ENCODE assay signal across 9 mouse cellular contexts in genomic region chr19:6016532-6016931, GRCm38 (mm10). TPM values are rescaled to one million over a fixed set of nuclear protein-coding genes. Genes with fewer than 3 reads are reported as not detected.
DNase-seq lines count a peak whose midpoint lies in the region; ATAC-seq and TF ChIP-seq lines count a peak whose summit lies in the region.
"Had no signal": no experiment of that assay in that cellular context is flagged by ENCODE, and none has a peak within 500 bp of the region (broad histone marks: within the 10 kb centered on the region; RNA-seq: fewer than 3 reads in every experiment).

No protein-coding gene starts in this region.

- H3K9me3 ChIP-seq in hindbrain, embryonic 10.5 days, result no peaks in the 10 kb centered on the region
- H3K9me3 ChIP-seq in hindbrain, embryonic 14.5 days (ENCODE audit: control insufficient read depth, low read length), result no peaks in the 10 kb centered on the region
- no peaks in the 10 kb centered on the region for H3K9me3 ChIP-seq in CH12.LX (replicated peaks; ENCODE audit: low read length)
- no peaks in the 10 kb centered on the region for H3K9me3 ChIP-seq in liver, embryonic 13.5 days (replicated peaks)

- no peaks in the 10 kb centered on the region for H3K36me3 ChIP-seq in hindbrain, embryonic 10.5 days
- H3K36me3 ChIP-seq in hindbrain, embryonic 14.5 days (replicated peaks; ENCODE audit: control insufficient read depth, insufficient read depth), result no peaks in the 10 kb centered on the region
- peaks cover under 1 to 19% of the 10 kb centered on the region in 2 experiments for H3K36me3 ChIP-seq in CH12.LX (replicated peaks in 1 of 2; ENCODE audit: control insufficient read depth in 1 of 2, insufficient read depth in 1 of 2, low read length in 1 of 2)
- H3K36me3 ChIP-seq in liver, embryonic 13.5 days, result peaks cover 21% of the 10 kb centered on the region

- dilution Hi-C loops in CH12.LX (cut with MboI; ENCODE audit: extremely low pct_ligation_motif_present, extremely low pct_unique_long_range_greater_than_20kb, low sequenced_read_pairs), result no loop called here

- H3K27me3 ChIP-seq in hindbrain, embryonic 10.5 days (ENCODE audit: insufficient read depth, poor library complexity, severe bottlenecking), result peaks cover 45% of the 10 kb centered on the region
- peaks cover 18% of the 10 kb centered on the region for H3K27me3 ChIP-seq in hindbrain, embryonic 14.5 days (ENCODE audit: control insufficient read depth, insufficient read depth, low read length)
- no peaks in the 10 kb centered on the region for H3K27me3 ChIP-seq in CH12.LX (replicated peaks)
- no peaks in the 10 kb centered on the region for H3K27me3 ChIP-seq in liver, embryonic 13.5 days

- H3K4me1 ChIP-seq in hindbrain, embryonic 10.5 days (replicated peaks), result peaks cover 32% of the 10 kb centered on the region
- 0 out of 2 replicates have a peak, but pooled peaks cover 12% of the 10 kb centered on the region for H3K4me1 ChIP-seq in hindbrain, embryonic 14.5 days (replicated peaks; ENCODE audit: control insufficient read depth, insufficient read depth, low read length)
- peaks cover 12 to 43% of the 10 kb centered on the region in 2 experiments for H3K4me1 ChIP-seq in CH12.LX (ENCODE audit: control insufficient read depth in 1 of 2, insufficient read depth in 2 of 2)
- peaks cover 81% of the 10 kb centered on the region for H3K4me1 ChIP-seq in liver, embryonic 13.5 days (replicated peaks)

- no peak for TF ChIP-seq POLR2A in CH12.LX (IDR thresholded peaks at IDR 0.05; ENCODE audit: low read depth, low read length)

- DNase-seq in hindbrain, embryonic 10.5 days (ENCODE audit: low spot score), result no peak
- DNase-seq in hindbrain, embryonic 14.5 days (ENCODE audit: low spot score), result no peak
- DNase-seq in CH12.LX (ENCODE audit: extremely low read depth), result peak; percentile 29
- peak; percentile 59 for DNase-seq in brain, adult 2 months (ENCODE audit: low read depth, low spot score)
- no peak for DNase-seq in liver, embryonic 13.5 days
- DNase-seq in spleen, postnatal 4 days (ENCODE audit: low spot score in 2 of 2), result no peak
- DNase-seq in gastrocnemius, postnatal 4 days (ENCODE audit: low spot score in 2 of 2), result no peak
- no peak for DNase-seq in spleen, postnatal 10 days (ENCODE audit: low spot score in 2 of 2)

- TF ChIP-seq EP300 in CH12.LX (IDR thresholded peaks at IDR 0.05; ENCODE audit: low read length), result no peak

- no peak overlapping the region for H3K27ac ChIP-seq in hindbrain, embryonic 10.5 days
- no peak overlapping the region for H3K27ac ChIP-seq in hindbrain, embryonic 14.5 days
- no peak overlapping the region for H3K27ac ChIP-seq in CH12.LX (ENCODE audit: insufficient read depth, low read depth)
- H3K27ac ChIP-seq in liver, embryonic 13.5 days, result peak overlapping the region; percentile 97

- in situ Hi-C loops in CH12.LX (cut with MboI; ENCODE audit: low pct_ligation_motif_present, low pct_unique_long_range_greater_than_20kb, low sequenced_read_pairs), result loop anchor here (5.0 kb wide), 2 partner anchors 54 to 94 kb away; partner anchors contain the start of genes Cdc42ep2 and Pola2

- peak overlapping the region; percentile 65; the same call in 1 of the 2 replicates for H3K4me3 ChIP-seq in hindbrain, embryonic 10.5 days
- H3K4me3 ChIP-seq in hindbrain, embryonic 14.5 days (replicated peaks; ENCODE audit: low read length), result no peak overlapping the region
- no peak overlapping the region for H3K4me3 ChIP-seq in CH12.LX (replicated peaks in 1 of 3; ENCODE audit: low read depth in 2 of 3, low read length in 2 of 3, poor library complexity in 1 of 3)
- H3K4me3 ChIP-seq in liver, embryonic 13.5 days (replicated peaks), result peak overlapping the region; percentile 80

- TF ChIP-seq CTCF in CH12.LX (conservative IDR thresholded peaks at IDR 0.05 in 1 of 2, IDR thresholded peaks at IDR 0.05 in 1 of 2; ENCODE audit: low read depth in 2 of 2, low read length in 2 of 2), result peak; percentile 13 to 54; a peak in 2 of 4 replicates

- WGBS in hindbrain, embryonic 10.5 days, result 44% methylated on average over 7 of the region's 7 CpGs
- WGBS in hindbrain, embryonic 14.5 days, result 36% methylated on average over 7 of the region's 7 CpGs
- 54% methylated on average over 7 of the region's 7 CpGs for WGBS in liver, embryonic 13.5 days (ENCODE audit: insufficient replicate concordance)

- no peak overlapping the region for H3K9ac ChIP-seq in hindbrain, embryonic 14.5 days
- no peak overlapping the region for H3K9ac ChIP-seq in CH12.LX (ENCODE audit: insufficient read depth, low read depth)
- peak overlapping the region; percentile 89 for H3K9ac ChIP-seq in liver, embryonic 13.5 days

- ATAC-seq in hindbrain, embryonic 14.5 days (ENCODE audit: low FRiP score), result no peak
- ATAC-seq in liver, embryonic 13.5 days (ENCODE audit: low read depth), result no peak

- H3K4me2 ChIP-seq in hindbrain, embryonic 14.5 days (replicated peaks), result no peak overlapping the region
- no peak overlapping the region for H3K4me2 ChIP-seq in CH12.LX (ENCODE audit: insufficient read depth, low read depth, poor library complexity, severe bottlenecking)
- peak overlapping the region; percentile 98 for H3K4me2 ChIP-seq in liver, embryonic 13.5 days

- TF ChIP-seq RAD21 in CH12.LX (IDR thresholded peaks at IDR 0.05; ENCODE audit: low read depth, low read length), result peak; percentile 32

- H3K79me2 ChIP-seq in CH12.LX (replicated peaks; ENCODE audit: control insufficient read depth, extremely low read depth, insufficient read depth, poor library complexity, severe bottlenecking), result no peaks in the 10 kb centered on the region

TF ChIP-seq in CH12.LX, 34 proteins besides CTCF, POLR2A, EP300 and RAD21:
- TF ChIP-seq RCOR1 (conservative IDR thresholded peaks at IDR 0.05; ENCODE audit: low read depth, low read length) (no peak), KAT2A (IDR thresholded peaks at IDR 0.05; ENCODE audit: insufficient replicate concordance, low read length) (no peak), SMC3 (IDR thresholded peaks at IDR 0.05; ENCODE audit: low read depth, low read length) (peak; percentile 29), ZMIZ1 (IDR thresholded peaks at IDR 0.05; ENCODE audit: low read depth, low read length) (no peak)

RNA-seq across cellular contexts. Expression of gene Capn1, which starts 0.8 kb away (rescaled TPM):
- polyA plus RNA-seq in hindbrain, embryonic 10.5 days (2016; fragmentation: Nextera tagmentation; extraction: Ambion mirVana), result 5.9 and 6.5 TPM in 2 replicates
- 5.4 and 6.5 TPM in 2 replicates for polyA plus RNA-seq in hindbrain, embryonic 14.5 days (2014; fragmentation: Nextera tagmentation; extraction: Ambion mirVana)
- 34.6 and 40.2 TPM in 2 replicates for total RNA-seq in CH12.LX (2012; rRNA removed)
- 19.3 and 20.0 TPM in 2 replicates for total RNA-seq in CH12.LX (2014; rRNA removed)
- polyA plus RNA-seq in CH12.LX (2012; ENCODE audit: insufficient read length, low read depth), result 42.9 and 43.7 TPM in 2 replicates
- polyA plus RNA-seq in liver, embryonic 13.5 days (2015; fragmentation: Nextera tagmentation; extraction: Ambion mirVana), result 21.9 and 26.3 TPM in 2 replicates
- 10 to 100 TPM; 70.9 to 79.6 TPM for total RNA-seq in gastrocnemius, postnatal 4 days (2021)

RNA-seq across cellular contexts. Expression of gene Syvn1, which starts 29.8 kb away (rescaled TPM):
- polyA plus RNA-seq in hindbrain, embryonic 10.5 days (2016; fragmentation: Nextera tagmentation; extraction: Ambion mirVana), result 37.0 and 39.2 TPM in 2 replicates
- polyA plus RNA-seq in hindbrain, embryonic 14.5 days (2014; fragmentation: Nextera tagmentation; extraction: Ambion mirVana), result 28.7 and 32.9 TPM in 2 replicates
- total RNA-seq in CH12.LX (2012; rRNA removed), result 26.8 and 32.0 TPM in 2 replicates
- total RNA-seq in CH12.LX (2014; rRNA removed), result 13.5 and 16.5 TPM in 2 replicates
- 82.5 and 106 TPM in 2 replicates for polyA plus RNA-seq in CH12.LX (2012; ENCODE audit: insufficient read length, low read depth)
- 11.6 and 13.9 TPM in 2 replicates for polyA plus RNA-seq in liver, embryonic 13.5 days (2015; fragmentation: Nextera tagmentation; extraction: Ambion mirVana)
- 10 to 100 TPM; 28.9 to 30.7 TPM for total RNA-seq in gastrocnemius, postnatal 4 days (2021)

RNA-seq across cellular contexts. Expression of gene Slc22a20, which starts 30.6 kb away (rescaled TPM):
- not detected in 2 replicates for polyA plus RNA-seq in hindbrain, embryonic 10.5 days (2016; fragmentation: Nextera tagmentation; extraction: Ambion mirVana)
- polyA plus RNA-seq in hindbrain, embryonic 14.5 days (2014; fragmentation: Nextera tagmentation; extraction: Ambion mirVana), result not detected in 2 replicates
- total RNA-seq in CH12.LX (2012; rRNA removed) (not detected in 2 replicates), CH12.LX (2014; rRNA removed) (not detected in 2 replicates)
- polyA plus RNA-seq in CH12.LX (2012; ENCODE audit: insufficient read length, low read depth), result not detected in 2 replicates
- polyA plus RNA-seq in liver, embryonic 13.5 days (2015; fragmentation: Nextera tagmentation; extraction: Ambion mirVana), result not detected in 2 replicates
- total RNA-seq in gastrocnemius, postnatal 4 days (2021), result not detected
- total RNA-seq: left cerebral cortex, postnatal 25 days had no signal

RNA-seq across cellular contexts. Expression of gene Mrpl49, which starts 41.1 kb away (rescaled TPM):
- 77.8 and 81.7 TPM in 2 replicates for polyA plus RNA-seq in hindbrain, embryonic 10.5 days (2016; fragmentation: Nextera tagmentation; extraction: Ambion mirVana)
- 64.2 and 64.5 TPM in 2 replicates for polyA plus RNA-seq in hindbrain, embryonic 14.5 days (2014; fragmentation: Nextera tagmentation; extraction: Ambion mirVana)
- 37.4 and 49.8 TPM in 2 replicates for total RNA-seq in CH12.LX (2012; rRNA removed)
- 59.0 and 60.9 TPM in 2 replicates for total RNA-seq in CH12.LX (2014; rRNA removed)
- polyA plus RNA-seq in CH12.LX (2012; ENCODE audit: insufficient read length, low read depth), result 55.6 and 66.6 TPM in 2 replicates
- 50.2 and 59.4 TPM in 2 replicates for polyA plus RNA-seq in liver, embryonic 13.5 days (2015; fragmentation: Nextera tagmentation; extraction: Ambion mirVana)
- 10 to 100 TPM; 45.0 to 46.2 TPM for total RNA-seq in gastrocnemius, postnatal 4 days (2021)

RNA-seq across cellular contexts. Expression of gene Fau, which starts 41.1 kb away (rescaled TPM):
- 764 and 815 TPM in 2 replicates for polyA plus RNA-seq in hindbrain, embryonic 10.5 days (2016; fragmentation: Nextera tagmentation; extraction: Ambion mirVana)
- polyA plus RNA-seq in hindbrain, embryonic 14.5 days (2014; fragmentation: Nextera tagmentation; extraction: Ambion mirVana), result 537 and 672 TPM in 2 replicates
- total RNA-seq in CH12.LX (2012; rRNA removed) (2,266 and 2,403 TPM in 2 replicates), CH12.LX (2014; rRNA removed) (1,142 and 1,239 TPM in 2 replicates)
- 2,522 and 2,776 TPM in 2 replicates for polyA plus RNA-seq in CH12.LX (2012; ENCODE audit: insufficient read length, low read depth)
- polyA plus RNA-seq in liver, embryonic 13.5 days (2015; fragmentation: Nextera tagmentation; extraction: Ambion mirVana), result 639 and 696 TPM in 2 replicates
- 1,000 to 10,000 TPM in 1 of 2 experiments, 100 to 1,000 TPM in 1; 949 to 1,029 TPM for total RNA-seq in gastrocnemius, postnatal 4 days (2021)

Comparison
In these comparisons a context has a peak if more than half of its experiments do, and no peak if none do; other contexts are left out.
1. H3K4me3 ChIP-seq: peak in hindbrain, embryonic 10.5 days (single experiment) and liver, embryonic 13.5 days (single experiment); none in hindbrain, embryonic 14.5 days (single experiment) and CH12.LX (0 of 3).
2. DNase-seq: peak in CH12.LX (single experiment) and brain, adult 2 months (single experiment); none in hindbrain, embryonic 10.5 days (single experiment), hindbrain, embryonic 14.5 days (single experiment), liver, embryonic 13.5 days (single experiment), spleen, postnatal 4 days (0 of 2), gastrocnemius, postnatal 4 days (0 of 2) and spleen, postnatal 10 days (0 of 2).